Mouse (Mus musculus) thymus, postnatal 0 days (tissue): ENCODE measurements at regions not wholly inside any gene's neighbourhood (a gene's known extent, or its start where the extent isn't known, plus 50 kb on each side); places are given as distances from the start of the nearest gene placed in this dataset.

Source experiments
- DNase-seq: peaks from one replicate; pipeline ENCODE4 v3.0.0-alpha.2; 2015; ENCODE audit warnings: low spot score

GRCm38 (mm10) chr13:115427091-115428033 is 325.6 kb upstream of the Itga1 start:
- DNase-seq, result no peak

GRCm38 (mm10) chr13:115425610-115426562 is 324.1 kb upstream of the Itga1 start:
- DNase-seq, result no peak

GRCm38 (mm10) chr13:115423761-115424160 is 322.0 kb upstream of the Itga1 start:
- no peak for DNase-seq

GRCm38 (mm10) chr13:115421483-115421882 is 319.7 kb upstream of the Itga1 start:
- DNase-seq, result no peak

- no peak for DNase-seq
Measured at GRCm38 (mm10) chr13:115417829-115418228, 316.1 kb upstream of the Itga1 start.

GRCm38 (mm10) chr13:115413721-115414531 is 312.2 kb upstream of the Itga1 start:
- no peak for DNase-seq

GRCm38 (mm10) chr13:115405916-115406315 is 304.2 kb upstream of the Itga1 start:
- DNase-seq, result no peak

- no peak for DNase-seq
Measured at GRCm38 (mm10) chr13:115400706-115401215, 299.0 kb upstream of the Itga1 start.

- DNase-seq, result no peak
Measured at GRCm38 (mm10) chr13:115379682-115380081, 277.9 kb upstream of the Itga1 start.

- DNase-seq, result no peak
Measured at GRCm38 (mm10) chr13:115376180-115376880, 274.6 kb upstream of the Itga1 start.

- no peak for DNase-seq
Measured at GRCm38 (mm10) chr13:115361457-115361856, 259.7 kb upstream of the Itga1 start.

- no peak for DNase-seq
Measured at GRCm38 (mm10) chr13:115347022-115347398, 245.2 kb upstream of the Itga1 start.

- DNase-seq, result no peak
Measured at GRCm38 (mm10) chr13:115346115-115347021, 244.6 kb upstream of the Itga1 start.

GRCm38 (mm10) chr13:115329000-115329960 is 227.5 kb upstream of the Itga1 start:
- no peak for DNase-seq

- DNase-seq, result no peak
Measured at GRCm38 (mm10) chr13:115326294-115326693, 224.5 kb upstream of the Itga1 start.

- DNase-seq, result no peak
Measured at GRCm38 (mm10) chr13:115316681-115317080, 214.9 kb upstream of the Itga1 start.

- DNase-seq, result no peak
Measured at GRCm38 (mm10) chr13:115308586-115308985, 206.8 kb upstream of the Itga1 start.

- no peak for DNase-seq
Measured at GRCm38 (mm10) chr13:115287371-115287770, 185.6 kb upstream of the Itga1 start.
